Mouse (Mus musculus) ES-Bruce4 (cell line): ENCODE measurements at regions not wholly inside any gene's neighbourhood (a gene's known extent, or its start where the extent isn't known, plus 50 kb on each side); places are given as distances from the start of the nearest gene placed in this dataset.

ENCODE experiments used
- CTCF ChIP-seq: IDR thresholded peaks from one replicate; pipeline ENCODE4 v1.8.1; 2011; ENCODE audit warnings: low read depth, low read length
- EP300 ChIP-seq: IDR thresholded peaks from 2 replicates; pipeline ENCODE4 v1.6.1; 2011; ENCODE audit warnings: low read depth, low read length; ENCODE audit not compliant: insufficient read depth
- POLR2A ChIP-seq: IDR thresholded peaks from one replicate; pipeline ENCODE4 v1.8.1; 2011; ENCODE audit warnings: low read length; ENCODE audit not compliant: insufficient read depth

GRCm38 (mm10) chr9:9493594-9494182 lies 254.8 kb upstream of the Arhgap42 start:
- TF ChIP-seq CTCF: no peak
- no peak for TF ChIP-seq POLR2A
- no peak for TF ChIP-seq EP300
